Mouse (Mus musculus) liver, embryonic 14.5 days (tissue): ENCODE measurements around the gene Rad23a. TPM values are rescaled to one million over a fixed set of nuclear protein-coding genes. Genes with fewer than 3 reads are reported as not detected.

Experiments
- ATAC-seq: fragments of 200-750 bp; cut with Nextera tagmentation; 2 replicates; pipeline ENCODE4 v1.8.0; 2017; ENCODE audit warnings: moderate number of reproducible peaks, mild to moderate bottlenecking, moderate library complexity; ENCODE audit not compliant: insufficient read depth
- DNase-seq, 3 experiments: peaks; one replicate each; pipeline ENCODE4 v3.0.0-alpha.2; 2012 to 2013; ENCODE audit warnings: low read depth in 3 of 3, low spot score in 3 of 3
- H3K27ac ChIP-seq: fragments of 300-500 bp; sonication (generic); 2 replicates; pipeline ENCODE4 v1.5.1; 2014; ENCODE audit warnings: moderate library complexity, mild to moderate bottlenecking, control low read depth, inconsistent platforms
- H3K27me3 ChIP-seq: fragments of 300-500 bp; sonication (generic); 2 replicates; pipeline ENCODE4 v1.6.1; 2014; ENCODE audit warnings: mild to moderate bottlenecking, low read length, moderate library complexity; ENCODE audit not compliant: control insufficient read depth, insufficient read depth
- H3K36me3 ChIP-seq: fragments of 300-500 bp; sonication (generic); replicated peaks from 2 replicates; pipeline ENCODE4 v1.6.1; 2014; ENCODE audit warnings: low read depth; ENCODE audit not compliant: control insufficient read depth, insufficient read depth
- H3K4me1 ChIP-seq, 2 experiments: fragments of 200-500 bp in 1 of 2; fragments of 300-500 bp in 1 of 2; sonication (generic) in 1 of 2; replicated peaks; 2 replicates each; pipeline ENCODE4 v1.6.1; 2012 to 2014; ENCODE audit warnings: antibody characterized with exemption in 1 of 2, inconsistent platforms in 1 of 2, low read length in 1 of 2; ENCODE audit not compliant: control insufficient read depth in 2 of 2, insufficient read depth in 2 of 2
- H3K4me2 ChIP-seq: fragments of 300-500 bp; sonication (generic); 2 replicates; pipeline ENCODE4 v1.6.1; 2014; ENCODE audit warnings: low read depth, mild to moderate bottlenecking, control low read depth, moderate library complexity
- H3K4me3 ChIP-seq, 2 experiments: fragments of 200-500 bp in 1 of 2; fragments of 300-500 bp in 1 of 2; sonication (generic) in 1 of 2; 2 replicates each; pipeline ENCODE4 v1.5.1; 2012 to 2014; ENCODE audit warnings: low read depth in 2 of 2, low read length in 2 of 2, mild to moderate bottlenecking in 2 of 2, control low read depth in 1 of 2, inconsistent platforms in 1 of 2, moderate library complexity in 1 of 2; ENCODE audit not compliant: insufficient read depth in 1 of 2
- H3K9ac ChIP-seq: fragments of 300-500 bp; sonication (generic); replicated peaks from 2 replicates; pipeline ENCODE4 v1.6.1; 2014; ENCODE audit warnings: mild to moderate bottlenecking, control low read depth, moderate library complexity
- H3K9me3 ChIP-seq: fragments of 300-500 bp; sonication (generic); 2 replicates; pipeline ENCODE4 v1.6.1; 2016; ENCODE audit warnings: low read length, mixed read lengths; ENCODE audit not compliant: control insufficient read depth
- CTCF ChIP-seq: IDR thresholded peaks from 2 replicates; pipeline ENCODE4 v1.5.1; 2016; ENCODE audit warnings: antibody characterized with exemption, low read depth, control low read depth
- EP300 ChIP-seq: IDR thresholded peaks from 2 replicates; pipeline ENCODE4 v1.6.1; 2016; ENCODE audit warnings: antibody characterized with exemption, low read depth
- WGBS: fragments of 180-500 bp; shearing (Covaris S2); extraction: QIAGEN DNeasy Blood & Tissue Kit; methylation state at CpG from one replicate; pipeline ENCODE4 v1.1.7; 2014; ENCODE audit not compliant: insufficient replicate concordance; 5-methylcytosine and 5-hydroxymethylcytosine counted together
- polyA plus RNA-seq, 2 experiments: library from polyadenylated mRNA; depleted of rRNA in 1 of 2; stranded (reverse) in 1 of 2; unstranded in 1 of 2; fragments of >200 nt; fragmentation: Nextera tagmentation in 1 of 2; extraction: Ambion mirVana in 1 of 2; gene quantifications; 2 replicates each; pipeline versions ENCODE4 v1.2.1 to v1.2.3; 2012 to 2014

The Rad23a gene
- polyA plus RNA-seq, 2 experiments = 139 to 258 TPM

- DNase-seq (no peak), ATAC-seq (no peak)
- no peaks in the 10 kb centered on the region for H3K36me3 ChIP-seq
- no peak for TF ChIP-seq EP300
- TF ChIP-seq CTCF = no peak
- no peaks in the 10 kb centered on the region for H3K9me3 ChIP-seq
- H3K4me3 ChIP-seq = no peak overlapping the region
- no peaks in the 10 kb centered on the region for H3K4me1 ChIP-seq
- H3K4me2 ChIP-seq = no peak overlapping the region
- H3K27me3 ChIP-seq = peaks cover 60% of the 10 kb centered on the region
- no peak overlapping the region for H3K27ac ChIP-seq
- WGBS = 36% methylated on average over 11 of the region's 11 CpGs
- no peak overlapping the region for H3K9ac ChIP-seq
Measured at GRCm38 (mm10) chr8:84788896-84789295, 51.6 kb downstream of the Rad23a start.

- no peak for ATAC-seq
- no peak for DNase-seq
- 36% methylated on average over 14 of the region's 14 CpGs for WGBS
Measured at GRCm38 (mm10) chr8:84787523-84788302, 52.8 kb downstream of the Rad23a start.

GRCm38 (mm10) chr8:84786801-84787467 lies 53.5 kb downstream of the Rad23a start:
- Histone ChIP-seq H3K36me3 (no peaks in the 10 kb centered on the region), H3K9me3 (no peaks in the 10 kb centered on the region), H3K4me2 (no peak overlapping the region), H3K9ac (no peak overlapping the region), H3K27me3 (peaks cover 80% of the 10 kb centered on the region), H3K4me1 (no peaks in the 10 kb centered on the region), H3K27ac (no peak overlapping the region), H3K4me3 (no peak overlapping the region)
- no peak for TF ChIP-seq CTCF
- TF ChIP-seq EP300 = no peak
- ATAC-seq = no peak
- DNase-seq = no peak
- WGBS = 11% methylated on average over 11 of the region's 11 CpGs

More at GRCm38 (mm10) chr8:84787523-84788302, 52.8 kb downstream of the Rad23a start:
- TF ChIP-seq EP300 (no peak), CTCF (no peak)
- H3K27ac ChIP-seq = no peak overlapping the region
- no peaks in the 10 kb centered on the region for H3K9me3 ChIP-seq
- H3K4me3 ChIP-seq = no peak overlapping the region
- no peak overlapping the region for H3K9ac ChIP-seq
- peaks cover 72% of the 10 kb centered on the region for H3K27me3 ChIP-seq
- H3K36me3 ChIP-seq = no peaks in the 10 kb centered on the region
- no peak overlapping the region for H3K4me2 ChIP-seq
- no peaks in the 10 kb centered on the region for H3K4me1 ChIP-seq

GRCm38 (mm10) chr8:84785756-84786677 lies 54.4 kb downstream of the Rad23a start:
- H3K4me2 ChIP-seq = no peak overlapping the region
- H3K36me3 ChIP-seq = no peaks in the 10 kb centered on the region
- ATAC-seq (no peak), DNase-seq (no peak)
- WGBS = 6% methylated on average over 38 of the region's 38 CpGs
- H3K4me1 ChIP-seq = no peaks in the 10 kb centered on the region
- no peaks in the 10 kb centered on the region for H3K9me3 ChIP-seq
- TF ChIP-seq EP300 (no peak), CTCF (no peak)
- no peak overlapping the region for H3K9ac ChIP-seq
- peaks cover 89% of the 10 kb centered on the region for H3K27me3 ChIP-seq
- H3K27ac ChIP-seq = no peak overlapping the region
- H3K4me3 ChIP-seq = no peak overlapping the region

GRCm38 (mm10) chr8:84785506-84785755 lies 55.0 kb downstream of the Rad23a start:
- Histone ChIP-seq H3K4me1 (no peaks in the 10 kb centered on the region), H3K4me2 (no peak overlapping the region), H3K9me3 (no peaks in the 10 kb centered on the region), H3K9ac (no peak overlapping the region), H3K4me3 (no peak overlapping the region), H3K27ac (no peak overlapping the region), H3K36me3 (no peaks in the 10 kb centered on the region), H3K27me3 (peaks cover 95% of the 10 kb centered on the region)
- DNase-seq (no peak), ATAC-seq (no peak)
- 5% methylated on average over 11 of the region's 11 CpGs for WGBS
- TF ChIP-seq EP300 (no peak), CTCF (no peak)
